Mouse (Mus musculus): ENCODE measurements at regions not wholly inside any gene's neighbourhood (a gene's known extent, or its start where the extent isn't known, plus 50 kb on each side); places are given as distances from the start of the nearest gene placed in this dataset.

GRCm38 (mm10) chr7:116816494-116816893 lies 312.3 kb downstream of the Nucb2 start:
- TF ChIP-seq CTCF (IDR thresholded peaks at IDR 0.05; ENCODE audit: low read depth) = no peak
- no peak for TF ChIP-seq EP300 (IDR thresholded peaks at IDR 0.05; ENCODE audit: low read depth)
